Mouse (Mus musculus) ES-Bruce4 (cell line): ENCODE measurements around the gene Hmcn2. TPM values are rescaled to one million over a fixed set of nuclear protein-coding genes. Genes with fewer than 3 reads are reported as not detected.

Experiments used
- H3K27ac ChIP-seq: 2 replicates; pipeline ENCODE4 v1.5.1; 2012; ENCODE audit warnings: low read length, inconsistent platforms; ENCODE audit not compliant: insufficient read depth
- H3K27me3 ChIP-seq: 2 replicates; pipeline ENCODE4 v1.6.1; 2012; ENCODE audit warnings: mild to moderate bottlenecking, low read length, inconsistent platforms; ENCODE audit not compliant: control insufficient read depth, poor library complexity, insufficient read depth, severe bottlenecking
- H3K36me3 ChIP-seq: 2 replicates; pipeline ENCODE4 v1.6.1; 2012; ENCODE audit warnings: inconsistent platforms, mild to moderate bottlenecking, low read length, moderate library complexity; ENCODE audit not compliant: control insufficient read depth, poor library complexity, insufficient read depth, severe bottlenecking
- H3K4me1 ChIP-seq: one replicate; pipeline ENCODE4 v1.8.1; 2011; ENCODE audit warnings: low read length; ENCODE audit not compliant: control insufficient read depth, insufficient read depth
- H3K4me3 ChIP-seq: 2 replicates; pipeline ENCODE4 v1.5.1; 2011; ENCODE audit warnings: low read depth, mild to moderate bottlenecking, low read length
- H3K9ac ChIP-seq: 2 replicates; pipeline ENCODE4 v1.6.1; 2012; ENCODE audit warnings: low read depth, mild to moderate bottlenecking, inconsistent platforms; ENCODE audit not compliant: poor library complexity, severe bottlenecking
- H3K9me3 ChIP-seq: replicated peaks from 2 replicates; pipeline ENCODE4 v1.6.1; 2012; ENCODE audit warnings: mild to moderate bottlenecking, low read length, inconsistent platforms; ENCODE audit not compliant: control insufficient read depth, poor library complexity, insufficient read depth, severe bottlenecking
- CTCF ChIP-seq: IDR thresholded peaks from one replicate; pipeline ENCODE4 v1.8.1; 2011; ENCODE audit warnings: low read depth, low read length
- EP300 ChIP-seq: IDR thresholded peaks from 2 replicates; pipeline ENCODE4 v1.6.1; 2011; ENCODE audit warnings: low read depth, low read length; ENCODE audit not compliant: insufficient read depth
- POLR2A ChIP-seq: IDR thresholded peaks from one replicate; pipeline ENCODE4 v1.8.1; 2011; ENCODE audit warnings: low read length; ENCODE audit not compliant: insufficient read depth
- polyA plus RNA-seq: library from polyadenylated mRNA; stranded (reverse); fragments of >200 nt; gene quantifications from 2 replicates; pipeline ENCODE4 v1.2.4, GENCODE M21; 2011; ENCODE audit warnings: low read depth; ENCODE audit not compliant: missing spikeins, insufficient read depth, insufficient read length

Gene Hmcn2
- polyA plus RNA-seq, 1 experiment, result 2.9 TPM

GRCm38 (mm10) chr2:31455418-31455817 is 141.2 kb downstream of the Hmcn2 start:
- Histone ChIP-seq H3K9ac (no peak overlapping the region), H3K4me3 (peak overlapping the region; percentile 46; the same call in 1 of the 2 replicates), H3K36me3 (no peaks in the 10 kb centered on the region), H3K9me3 (no peaks in the 10 kb centered on the region), H3K27ac (no peak overlapping the region), H3K27me3 (no peaks in the 10 kb centered on the region), H3K4me1 (peaks cover 5% of the 10 kb centered on the region)
- no peak for TF ChIP-seq POLR2A
- TF ChIP-seq EP300, result no peak
- no peak for TF ChIP-seq CTCF

- H3K27me3 ChIP-seq, result no peaks in the 10 kb centered on the region
Observed at GRCm38 (mm10) chr2:31458460-31458859, 144.2 kb downstream of the Hmcn2 start.

GRCm38 (mm10) chr2:31458989-31459936 is 145.0 kb downstream of the Hmcn2 start:
- no peaks in the 10 kb centered on the region for H3K27me3 ChIP-seq
- H3K9ac ChIP-seq, result 0 out of 2 replicates have a peak overlapping the region, but pooled peaks have one; percentile 31
- H3K4me1 ChIP-seq, result peaks cover 2% of the 10 kb centered on the region
- 0 out of 2 replicates have a peak overlapping the region, but pooled peaks have one; percentile 62 for H3K4me3 ChIP-seq
- H3K9me3 ChIP-seq, result no peaks in the 10 kb centered on the region
- H3K27ac ChIP-seq, result no peak overlapping the region
- TF ChIP-seq POLR2A (no peak), EP300 (no peak), CTCF (no peak)
- no peaks in the 10 kb centered on the region for H3K36me3 ChIP-seq

More at GRCm38 (mm10) chr2:31458460-31458859, 144.2 kb downstream of the Hmcn2 start:
- no peaks in the 10 kb centered on the region for H3K36me3 ChIP-seq
- peaks cover 5% of the 10 kb centered on the region for H3K4me1 ChIP-seq
- H3K9ac ChIP-seq, result no peak overlapping the region
- H3K27ac ChIP-seq, result no peak overlapping the region
- H3K9me3 ChIP-seq, result no peaks in the 10 kb centered on the region
- no peak overlapping the region for H3K4me3 ChIP-seq
- TF ChIP-seq POLR2A (no peak), CTCF (no peak), EP300 (no peak)

- no peak overlapping the region for H3K27ac ChIP-seq
- H3K4me3 ChIP-seq, result peak overlapping the region; percentile 62
- no peaks in the 10 kb centered on the region for H3K27me3 ChIP-seq
- H3K4me1 ChIP-seq, result peaks cover 2% of the 10 kb centered on the region
- no peak for TF ChIP-seq EP300
- peak; percentile 16 for TF ChIP-seq CTCF
- no peaks in the 10 kb centered on the region for H3K36me3 ChIP-seq
- no peaks in the 10 kb centered on the region for H3K9me3 ChIP-seq
- peak overlapping the region; percentile 31; the same call in 1 of the 2 replicates for H3K9ac ChIP-seq
Observed at GRCm38 (mm10) chr2:31460025-31460571, 145.9 kb downstream of the Hmcn2 start.

GRCm38 (mm10) chr2:31460920-31461319 is 146.7 kb downstream of the Hmcn2 start:
- no peaks in the 10 kb centered on the region for H3K27me3 ChIP-seq

More at GRCm38 (mm10) chr2:31460920-31461319, 146.7 kb downstream of the Hmcn2 start:
- Histone ChIP-seq H3K4me3 (no peak overlapping the region), H3K36me3 (no peaks in the 10 kb centered on the region), H3K27ac (no peak overlapping the region), H3K9me3 (no peaks in the 10 kb centered on the region), H3K9ac (no peak overlapping the region), H3K4me1 (peaks cover 2% of the 10 kb centered on the region)
- no peak for TF ChIP-seq POLR2A
- TF ChIP-seq CTCF, result no peak
- no peak for TF ChIP-seq EP300
